Mouse (Mus musculus) spleen, adult 2 months (tissue): ENCODE measurements around the gene Tns1.

ENCODE experiments used
- CTCF ChIP-seq: fragments of 200-500 bp; IDR thresholded peaks from 2 replicates; pipeline ENCODE4 v1.5.1; 2011; ENCODE audit warnings: mild to moderate bottlenecking, inconsistent platforms; ENCODE audit not compliant: insufficient read depth, insufficient read length, insufficient replicate concordance; ENCODE audit errors: extremely low read depth
- POLR2A ChIP-seq: fragments of 200-500 bp; IDR thresholded peaks from 2 replicates; pipeline ENCODE4 v1.6.1; 2011; ENCODE audit warnings: low read depth, low read length, inconsistent platforms

DNA sequence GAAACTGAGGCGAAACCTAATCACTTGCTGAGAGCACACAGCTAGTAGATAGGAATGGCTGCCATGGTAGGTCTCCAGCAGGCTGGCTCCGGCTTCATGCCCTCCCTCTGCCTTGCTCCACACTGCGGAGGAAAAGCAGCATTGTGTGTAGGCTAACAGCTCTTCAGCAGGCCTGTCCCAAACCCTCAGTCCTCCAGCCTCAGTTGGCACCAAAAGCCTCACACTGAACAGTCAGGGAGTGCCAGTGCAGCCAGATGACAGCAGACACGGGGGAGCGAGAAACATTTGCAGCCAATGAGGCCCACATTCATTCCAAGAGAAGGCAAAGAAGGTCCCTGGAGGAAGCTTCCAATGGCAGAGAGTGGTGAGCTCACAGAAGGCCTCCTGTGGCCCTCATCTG is 91.3 kb downstream of the Tns1 start:
- no peak for TF ChIP-seq CTCF
- TF ChIP-seq POLR2A = no peak
